Mouse (Mus musculus): ENCODE data around the gene Erich2. TPM values are rescaled to one million over a fixed set of nuclear protein-coding genes. Genes with fewer than 3 reads are reported as not detected.

The Erich2 gene
- polyA plus RNA-seq, 1 experiment, result 4.4 TPM

DNA sequence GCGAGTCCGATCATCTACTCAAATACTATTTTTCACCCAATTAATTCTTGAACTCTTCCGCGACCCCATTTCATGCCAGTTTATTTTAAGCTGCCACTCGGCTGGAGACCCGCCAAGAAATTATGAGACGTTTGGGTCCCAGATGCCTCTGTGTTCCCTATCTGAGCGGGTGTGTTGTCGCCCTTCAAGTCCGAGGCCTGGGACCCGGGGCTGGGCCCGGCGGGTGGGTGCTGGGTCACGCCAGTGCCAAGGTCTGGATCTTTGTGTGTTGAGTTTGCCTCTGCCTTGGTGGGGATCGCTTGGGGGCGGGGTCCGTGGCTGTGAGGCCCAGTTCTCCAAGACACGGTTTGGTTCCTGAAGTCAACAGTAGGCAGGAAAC is 58.0 kb downstream of the Erich2 start:
- 7% methylated on average over 18 of the region's 18 CpGs for whole genome bisulfite sequencing

DNA sequence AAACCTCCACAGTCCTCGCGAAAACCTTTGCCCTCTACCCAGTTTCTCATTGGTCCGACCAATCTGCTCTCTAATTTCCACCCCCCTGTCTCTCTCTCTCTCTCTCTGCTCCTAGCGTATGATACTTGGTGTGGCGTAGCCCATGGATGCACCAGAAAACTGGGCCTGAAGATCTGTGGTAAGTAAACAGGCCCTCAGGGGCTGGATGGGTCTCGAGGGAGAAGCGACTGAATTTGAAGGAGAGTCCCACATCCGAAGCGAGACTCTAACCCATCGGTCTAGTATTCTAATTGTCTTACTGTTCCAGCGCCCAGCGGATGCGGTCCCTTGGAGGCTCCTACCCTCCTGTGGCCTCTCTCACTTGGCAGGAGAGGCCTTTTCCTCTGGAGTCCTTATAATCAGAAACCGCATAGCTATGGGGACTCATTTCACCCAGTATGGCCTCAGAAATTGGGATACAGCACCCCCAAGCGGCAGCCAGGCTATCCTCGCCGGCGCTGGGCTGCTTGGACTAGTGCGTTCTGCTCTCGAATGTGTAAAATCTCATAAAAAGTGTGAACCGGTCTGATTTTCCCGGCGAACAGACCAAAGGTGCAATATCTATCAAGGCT is 58.6 kb downstream of the Erich2 start:
- H3K4me1 ChIP-seq (ENCODE audit: control insufficient read depth, insufficient read depth, low read length), result no peaks in the 10 kb centered on the region; the same call in 1 of the 2 replicates
- no peak overlapping the region for H3K4me3 ChIP-seq (replicated peaks; ENCODE audit: extremely low read depth, low read depth, low read length)
- WGBS, result 17% methylated on average over 23 of the region's 23 CpGs
- TF ChIP-seq CTCF (IDR thresholded peaks at IDR 0.05; ENCODE audit: insufficient read depth, low read length) (no peak), POLR2A (IDR thresholded peaks at IDR 0.05; ENCODE audit: borderline replicate concordance, extremely low read depth, low read depth, low read length) (no peak)
- DNase-seq, result no peak

More for the DNA sequence above, 58.0 kb downstream of the Erich2 start:
- no peaks in the 10 kb centered on the region; the same call in 1 of the 2 replicates for H3K4me1 ChIP-seq (ENCODE audit: control insufficient read depth, insufficient read depth, low read length)
- no peak overlapping the region for H3K4me3 ChIP-seq (replicated peaks; ENCODE audit: extremely low read depth, low read depth, low read length)
- DNase-seq, result no peak
- TF ChIP-seq CTCF (IDR thresholded peaks at IDR 0.05; ENCODE audit: insufficient read depth, low read length) (no peak), POLR2A (IDR thresholded peaks at IDR 0.05; ENCODE audit: borderline replicate concordance, extremely low read depth, low read depth, low read length) (no peak)

DNA sequence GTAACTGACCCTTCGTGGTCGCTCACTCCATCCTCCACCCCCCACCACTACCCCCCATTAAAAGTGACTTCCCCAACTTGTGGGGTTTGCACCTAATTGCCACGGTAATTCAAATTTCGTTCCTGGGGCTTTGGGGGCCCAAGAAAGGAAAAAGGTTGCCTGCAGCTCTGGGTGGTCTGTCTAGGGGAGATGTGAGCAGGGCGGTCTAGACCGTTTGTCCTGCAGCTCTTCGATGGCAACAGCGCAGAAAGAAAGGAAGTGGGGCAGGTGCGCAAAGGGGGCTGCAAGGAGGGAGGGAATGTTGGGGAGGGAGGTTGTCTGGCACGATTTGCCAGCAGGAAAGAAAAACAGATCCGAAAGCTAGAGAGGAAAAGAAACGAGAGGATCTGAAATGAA is 59.1 kb downstream of the Erich2 start:
- Histone ChIP-seq H3K4me1 (ENCODE audit: control insufficient read depth, insufficient read depth, low read length) (no peaks in the 10 kb centered on the region; the same call in 1 of the 2 replicates), H3K4me3 (replicated peaks; ENCODE audit: extremely low read depth, low read depth, low read length) (no peak overlapping the region)
- DNase-seq, result no peak
- no peak for TF ChIP-seq POLR2A (IDR thresholded peaks at IDR 0.05; ENCODE audit: borderline replicate concordance, extremely low read depth, low read depth, low read length)
- no peak for TF ChIP-seq CTCF (IDR thresholded peaks at IDR 0.05; ENCODE audit: insufficient read depth, low read length)
- 5% methylated on average over 12 of the region's 12 CpGs for WGBS

- no peaks in the 10 kb centered on the region; the same call in 1 of the 2 replicates for H3K4me1 ChIP-seq (ENCODE audit: control insufficient read depth, insufficient read depth, low read length)
- no peak overlapping the region for H3K4me3 ChIP-seq (replicated peaks; ENCODE audit: extremely low read depth, low read depth, low read length)
Measured at GRCm38 (mm10) chr2:70568198-70568941, 59.8 kb downstream of the Erich2 start.

DNA sequence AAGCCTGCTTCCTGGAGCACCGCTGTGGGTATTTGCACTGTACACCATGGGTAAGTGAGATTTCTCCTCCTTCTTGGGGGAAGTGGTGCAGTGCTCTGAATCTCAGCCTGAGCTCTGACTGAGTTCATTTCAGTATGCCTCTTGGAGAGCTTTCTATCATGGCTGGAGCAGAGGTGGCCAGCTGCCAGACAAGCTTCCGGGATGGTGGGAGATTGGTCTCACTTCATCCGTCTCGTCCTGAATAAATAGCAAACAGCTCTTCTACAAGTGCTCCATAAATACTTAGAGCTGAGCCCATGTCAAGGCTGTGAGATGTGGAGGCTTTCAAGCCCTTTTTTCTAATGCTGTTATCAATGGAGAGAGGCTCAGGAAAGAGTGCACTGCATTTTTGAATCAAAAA is 63.1 kb downstream of the Erich2 start:
- Histone ChIP-seq H3K4me3 (replicated peaks; ENCODE audit: extremely low read depth, low read depth, low read length) (no peak overlapping the region), H3K4me1 (ENCODE audit: control insufficient read depth, insufficient read depth, low read length) (no peaks in the 10 kb centered on the region; the same call in 1 of the 2 replicates)
- TF ChIP-seq POLR2A (IDR thresholded peaks at IDR 0.05; ENCODE audit: borderline replicate concordance, extremely low read depth, low read depth, low read length) (no peak), CTCF (IDR thresholded peaks at IDR 0.05; ENCODE audit: insufficient read depth, low read length) (no peak)
- DNase-seq, result no peak
- WGBS, result 33% methylated on average over 4 of the region's 4 CpGs

More at GRCm38 (mm10) chr2:70568198-70568941, 59.8 kb downstream of the Erich2 start:
- TF ChIP-seq POLR2A (IDR thresholded peaks at IDR 0.05; ENCODE audit: borderline replicate concordance, extremely low read depth, low read depth, low read length), result no peak
- no peak for TF ChIP-seq CTCF (IDR thresholded peaks at IDR 0.05; ENCODE audit: insufficient read depth, low read length)
- 2% methylated on average over 34 of the region's 34 CpGs for WGBS
- no peak for DNase-seq

GRCm38 (mm10) chr2:70572251-70572650 is 63.6 kb downstream of the Erich2 start:
- TF ChIP-seq CTCF (IDR thresholded peaks at IDR 0.05; ENCODE audit: insufficient read depth, low read length), result no peak
- TF ChIP-seq POLR2A (IDR thresholded peaks at IDR 0.05; ENCODE audit: borderline replicate concordance, extremely low read depth, low read depth, low read length), result no peak
- Histone ChIP-seq H3K4me3 (replicated peaks; ENCODE audit: extremely low read depth, low read depth, low read length) (no peak overlapping the region), H3K4me1 (ENCODE audit: control insufficient read depth, insufficient read depth, low read length) (no peaks in the 10 kb centered on the region; the same call in 1 of the 2 replicates)
- no peak for DNase-seq
- 46% methylated on average over 9 of the region's 9 CpGs for WGBS

- Histone ChIP-seq H3K4me1 (ENCODE audit: control insufficient read depth, insufficient read depth, low read length) (no peaks in the 10 kb centered on the region), H3K4me3 (replicated peaks; ENCODE audit: extremely low read depth, low read depth, low read length) (no peak overlapping the region)
- 68% methylated on average over 8 of the region's 8 CpGs for WGBS
- TF ChIP-seq POLR2A (IDR thresholded peaks at IDR 0.05; ENCODE audit: borderline replicate concordance, extremely low read depth, low read depth, low read length), result no peak
- no peak for TF ChIP-seq CTCF (IDR thresholded peaks at IDR 0.05; ENCODE audit: insufficient read depth, low read length)
- DNase-seq, result no peak
Measured at GRCm38 (mm10) chr2:70573544-70574210, 65.1 kb downstream of the Erich2 start.

GRCm38 (mm10) chr2:70588200-70588599 is 79.6 kb downstream of the Erich2 start:
- WGBS, result 86% methylated on average over 6 of the region's 6 CpGs
- no peak overlapping the region for H3K4me3 ChIP-seq (replicated peaks; ENCODE audit: extremely low read depth, low read depth, low read length)

More at GRCm38 (mm10) chr2:70588200-70588599, 79.6 kb downstream of the Erich2 start:
- DNase-seq, result no peak
- TF ChIP-seq POLR2A (IDR thresholded peaks at IDR 0.05; ENCODE audit: borderline replicate concordance, extremely low read depth, low read depth, low read length), result no peak
- TF ChIP-seq CTCF (IDR thresholded peaks at IDR 0.05; ENCODE audit: insufficient read depth, low read length), result no peak
- H3K4me1 ChIP-seq (ENCODE audit: control insufficient read depth, insufficient read depth, low read length), result no peaks in the 10 kb centered on the region

Other genes with a start within 250 kb of the Erich2 start
- gene Sp5, start 33.9 kb upstream of the Erich2 start, polyA plus RNA-seq (2012; rRNA removed), result 6.0 and 9.5 TPM in 2 replicates
- 0.28 and 0.37 TPM in 2 replicates for gene Gad1, start 44.3 kb downstream of the Erich2 start, polyA plus RNA-seq (2012; rRNA removed)
- 93.3 and 95.5 TPM in 2 replicates for gene Gorasp2, start 152.8 kb downstream of the Erich2 start, polyA plus RNA-seq (2012; rRNA removed)
- gene Gm26558, start 153.3 kb downstream of the Erich2 start, polyA plus RNA-seq (2012; rRNA removed), result 0.47 and 1.2 TPM in 2 replicates

Data from lung, adult 2 months (tissue).